Mouse (Mus musculus): ENCODE results near the gene Arhgef38. TPM values are rescaled to one million over a fixed set of nuclear protein-coding genes. Genes with fewer than 3 reads are reported as not detected.

Gene Arhgef38
- polyA plus RNA-seq (2015; fragmentation: Nextera tagmentation; extraction: Ambion mirVana): 0.03 TPM in 1 of 2 replicates, not detected in the other

- Histone ChIP-seq H3K4me3 (replicated peaks) (no peak within 1 kb of the TSS), H3K9me3 (replicated peaks) (no peaks in the 10 kb centered on the region), H3K27me3 (no peaks in the 10 kb centered on the region), H3K27ac (no peak within 1 kb of the TSS), H3K9ac (no peak within 1 kb of the TSS), H3K4me2 (no peak within 1 kb of the TSS), H3K36me3 (no peaks in the 10 kb centered on the region), H3K4me1 (replicated peaks) (no peaks in the 10 kb centered on the region)
- WGBS (ENCODE audit: insufficient replicate concordance): 39% methylated on average over 12 of the region's 12 CpGs
- ATAC-seq (ENCODE audit: low read depth) (no peak), DNase-seq (no peak)
Measured at GRCm38 (mm10) chr3:133234821-133235295, at the start of gene Arhgef38. Gene Arhgef38 (minus strand): TSS chr3:133234949.

GRCm38 (mm10) chr3:133271887-133272286 is 37.1 kb upstream of the Arhgef38 start:
- Histone ChIP-seq H3K9me3 (replicated peaks) (no peaks in the 10 kb centered on the region), H3K27ac (no peak overlapping the region), H3K4me2 (no peak overlapping the region), H3K36me3 (no peaks in the 10 kb centered on the region), H3K27me3 (no peaks in the 10 kb centered on the region), H3K4me1 (replicated peaks) (no peaks in the 10 kb centered on the region), H3K9ac (no peak overlapping the region), H3K4me3 (replicated peaks) (no peak overlapping the region)
- 9% methylated on average over 3 of the region's 3 CpGs for WGBS (ENCODE audit: insufficient replicate concordance)
- ATAC-seq (ENCODE audit: low read depth) (no peak), DNase-seq (no peak)

DNA sequence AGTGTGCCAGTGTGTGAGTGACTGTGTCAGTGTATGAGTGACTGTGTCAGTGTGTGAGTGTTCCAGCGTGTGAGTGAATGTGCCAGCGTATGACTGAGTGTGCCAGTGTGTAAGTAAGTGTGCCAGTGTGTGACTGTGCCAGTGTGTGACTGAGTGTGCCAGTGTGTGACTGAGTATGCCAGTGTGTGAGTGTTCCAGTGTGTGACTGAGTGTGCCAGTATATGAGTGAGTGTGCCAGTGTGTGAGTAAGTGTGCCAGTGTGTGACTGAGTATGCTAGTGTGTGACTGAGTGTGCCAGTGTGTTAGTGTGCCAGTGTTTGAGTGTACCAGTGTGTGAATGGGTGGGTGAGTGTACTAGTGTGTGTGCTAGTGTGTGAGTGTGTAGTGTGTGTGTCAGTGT is 24.1 kb upstream of the Arhgef38 start:
- Histone ChIP-seq H3K9ac (no peak overlapping the region), H3K4me3 (replicated peaks) (no peak overlapping the region), H3K4me2 (no peak overlapping the region), H3K27ac (no peak overlapping the region), H3K4me1 (replicated peaks) (no peaks in the 10 kb centered on the region), H3K27me3 (no peaks in the 10 kb centered on the region), H3K9me3 (replicated peaks) (no peaks in the 10 kb centered on the region), H3K36me3 (no peaks in the 10 kb centered on the region)
- DNase-seq: no peak
- 63% methylated on average over 2 of the region's 2 CpGs for WGBS (ENCODE audit: insufficient replicate concordance)
- ATAC-seq (ENCODE audit: low read depth): no peak

DNA sequence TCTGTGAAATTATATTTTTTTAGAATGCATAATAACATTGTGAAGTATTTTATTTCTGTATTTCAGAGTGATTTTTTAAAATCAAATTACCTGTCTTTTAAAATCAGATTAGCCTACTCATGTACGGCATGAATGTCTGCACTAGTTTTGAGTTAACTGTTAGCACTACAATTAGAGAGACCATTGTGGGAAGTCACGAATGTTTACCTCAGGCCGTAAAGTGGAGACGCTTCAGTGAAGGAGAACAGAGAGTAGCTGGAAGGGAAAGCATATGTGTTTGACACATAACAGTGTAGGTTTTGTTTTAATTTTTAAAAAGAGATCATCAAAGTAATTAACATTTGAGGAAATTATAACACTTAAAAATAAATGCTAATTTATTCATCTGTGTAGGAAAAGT is 21.1 kb upstream of the Arhgef38 start:
- Histone ChIP-seq H3K4me2 (no peak overlapping the region), H3K9me3 (replicated peaks) (no peaks in the 10 kb centered on the region), H3K27me3 (no peaks in the 10 kb centered on the region), H3K9ac (no peak overlapping the region), H3K4me3 (replicated peaks) (no peak overlapping the region), H3K36me3 (no peaks in the 10 kb centered on the region), H3K4me1 (replicated peaks) (no peaks in the 10 kb centered on the region), H3K27ac (no peak overlapping the region)
- DNase-seq (no peak), ATAC-seq (ENCODE audit: low read depth) (no peak)
- 78% methylated on average over 4 of the region's 4 CpGs for WGBS (ENCODE audit: insufficient replicate concordance)

DNA sequence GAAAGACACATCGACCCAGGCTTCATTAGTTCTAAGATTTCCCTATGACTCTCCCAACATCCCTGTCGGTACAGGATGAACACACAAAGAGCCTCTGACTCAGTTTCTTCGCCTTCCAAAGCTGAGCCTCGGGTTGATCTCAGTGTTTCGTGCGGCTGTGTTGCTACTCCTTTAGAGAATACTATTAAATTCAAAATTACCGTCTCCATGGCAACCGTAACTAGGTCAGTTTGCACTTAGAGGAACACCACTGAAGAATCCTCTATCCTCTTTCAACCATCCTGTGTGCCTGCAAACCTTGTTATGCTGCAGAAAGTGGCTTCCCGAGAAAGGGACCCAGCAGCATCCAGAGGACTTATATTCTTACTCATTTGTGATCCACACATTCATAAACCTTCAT is 9.3 kb upstream of the Arhgef38 start:
- no peaks in the 10 kb centered on the region for H3K4me1 ChIP-seq (replicated peaks)
- WGBS (ENCODE audit: insufficient replicate concordance): 70% methylated on average over 9 of the region's 9 CpGs
- H3K36me3 ChIP-seq: no peaks in the 10 kb centered on the region
- no peak overlapping the region for H3K9ac ChIP-seq
- H3K9me3 ChIP-seq (replicated peaks): no peaks in the 10 kb centered on the region
- H3K27ac ChIP-seq: no peak overlapping the region
- ATAC-seq (ENCODE audit: low read depth): no peak
- H3K4me3 ChIP-seq (replicated peaks): no peak overlapping the region
- H3K4me2 ChIP-seq: no peak overlapping the region
- no peak for DNase-seq
- no peaks in the 10 kb centered on the region for H3K27me3 ChIP-seq

GRCm38 (mm10) chr3:133241916-133242315 is 7.2 kb upstream of the Arhgef38 start:
- WGBS (ENCODE audit: insufficient replicate concordance): 42% methylated on average over 1 of the region's 1 CpGs
- H3K36me3 ChIP-seq: no peaks in the 10 kb centered on the region

GRCm38 (mm10) chr3:133233993-133234392 is 756 bp downstream of the Arhgef38 start:
- no peaks in the 10 kb centered on the region for H3K4me1 ChIP-seq (replicated peaks)
- no peak overlapping the region for H3K27ac ChIP-seq
- no peak overlapping the region for H3K4me2 ChIP-seq
- no peak overlapping the region for H3K9ac ChIP-seq
- no peaks in the 10 kb centered on the region for H3K9me3 ChIP-seq (replicated peaks)
- H3K4me3 ChIP-seq (replicated peaks): no peak overlapping the region
- DNase-seq: no peak
- WGBS (ENCODE audit: insufficient replicate concordance): 47% methylated on average over 9 of the region's 9 CpGs
- ATAC-seq (ENCODE audit: low read depth): no peak
- H3K36me3 ChIP-seq: no peaks in the 10 kb centered on the region
- no peaks in the 10 kb centered on the region for H3K27me3 ChIP-seq

More at GRCm38 (mm10) chr3:133241916-133242315, 7.2 kb upstream of the Arhgef38 start:
- H3K9me3 ChIP-seq (replicated peaks): no peaks in the 10 kb centered on the region
- H3K4me1 ChIP-seq (replicated peaks): no peaks in the 10 kb centered on the region
- no peak overlapping the region for H3K4me3 ChIP-seq (replicated peaks)
- no peak overlapping the region for H3K9ac ChIP-seq
- DNase-seq: no peak
- ATAC-seq (ENCODE audit: low read depth): no peak
- H3K27ac ChIP-seq: no peak overlapping the region
- H3K27me3 ChIP-seq: no peaks in the 10 kb centered on the region
- no peak overlapping the region for H3K4me2 ChIP-seq

GRCm38 (mm10) chr3:133230427-133230826 is 4.3 kb downstream of the Arhgef38 start:
- DNase-seq (no peak), ATAC-seq (ENCODE audit: low read depth) (no peak)
- H3K27me3 ChIP-seq: no peaks in the 10 kb centered on the region
- no peak overlapping the region for H3K9ac ChIP-seq
- H3K36me3 ChIP-seq: no peaks in the 10 kb centered on the region
- H3K9me3 ChIP-seq (replicated peaks): no peaks in the 10 kb centered on the region
- H3K4me1 ChIP-seq (replicated peaks): no peaks in the 10 kb centered on the region
- no peak overlapping the region for H3K27ac ChIP-seq
- H3K4me2 ChIP-seq: no peak overlapping the region
- 54% methylated on average over 2 of the region's 2 CpGs for WGBS (ENCODE audit: insufficient replicate concordance)
- H3K4me3 ChIP-seq (replicated peaks): no peak overlapping the region

DNA sequence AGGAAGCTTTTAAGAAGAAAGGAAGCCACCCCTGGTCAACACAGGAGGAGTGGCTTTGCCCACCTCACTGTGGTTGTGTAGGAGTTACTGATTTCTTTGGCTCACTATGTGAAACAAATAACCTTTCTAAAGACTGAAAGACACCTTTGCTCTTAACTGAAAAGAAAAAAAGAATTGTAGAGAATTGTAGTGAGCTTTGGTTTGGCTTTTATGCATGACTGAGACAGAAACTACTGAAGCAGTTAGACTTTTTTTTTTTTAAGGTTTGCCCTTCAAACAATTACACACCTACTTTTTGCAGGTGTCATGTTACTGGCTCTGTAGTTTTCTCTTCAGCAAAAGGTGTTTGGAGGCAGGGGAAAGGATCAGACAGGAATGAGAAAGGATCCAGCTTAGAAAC is 5.2 kb downstream of the Arhgef38 start:
- Histone ChIP-seq H3K27ac (no peak overlapping the region), H3K9ac (no peak overlapping the region), H3K27me3 (no peaks in the 10 kb centered on the region), H3K9me3 (replicated peaks) (no peaks in the 10 kb centered on the region), H3K4me2 (no peak overlapping the region), H3K4me3 (replicated peaks) (no peak overlapping the region), H3K4me1 (replicated peaks) (no peaks in the 10 kb centered on the region), H3K36me3 (no peaks in the 10 kb centered on the region)
- no peak for DNase-seq
- no peak for ATAC-seq (ENCODE audit: low read depth)

GRCm38 (mm10) chr3:133227258-133228012 is 7.3 kb downstream of the Arhgef38 start:
- H3K9me3 ChIP-seq (replicated peaks): no peaks in the 10 kb centered on the region
- H3K27ac ChIP-seq: no peak overlapping the region
- H3K36me3 ChIP-seq: no peaks in the 10 kb centered on the region
- no peaks in the 10 kb centered on the region for H3K27me3 ChIP-seq
- no peak overlapping the region for H3K4me3 ChIP-seq (replicated peaks)
- no peak overlapping the region for H3K4me2 ChIP-seq
- WGBS (ENCODE audit: insufficient replicate concordance): 73% methylated on average over 19 of the region's 19 CpGs
- DNase-seq (no peak), ATAC-seq (ENCODE audit: low read depth) (no peak)
- H3K9ac ChIP-seq: no peak overlapping the region
- no peaks in the 10 kb centered on the region for H3K4me1 ChIP-seq (replicated peaks)

DNA sequence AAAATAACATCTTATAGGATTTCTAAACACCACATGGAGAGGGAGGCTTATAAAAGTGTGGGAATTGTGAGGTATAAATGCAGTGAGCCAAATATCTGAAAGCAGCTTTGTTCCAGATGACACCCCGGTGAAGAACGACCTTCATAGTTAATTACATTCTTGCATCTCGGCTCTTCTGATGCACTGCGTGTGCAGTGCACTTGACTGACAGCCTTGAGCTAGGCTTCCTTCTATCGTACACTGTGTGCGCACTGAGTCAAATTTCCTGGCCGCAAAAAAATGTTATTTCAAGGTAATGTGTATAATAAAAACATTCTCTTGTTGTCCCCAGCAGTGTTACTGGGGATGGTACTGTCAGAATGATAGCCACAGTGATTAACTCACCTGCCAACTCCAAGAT is 16.2 kb downstream of the Arhgef38 start:
- H3K36me3 ChIP-seq: no peaks in the 10 kb centered on the region
- H3K9me3 ChIP-seq (replicated peaks): no peaks in the 10 kb centered on the region
- no peak overlapping the region for H3K4me3 ChIP-seq (replicated peaks)
- H3K27me3 ChIP-seq: no peaks in the 10 kb centered on the region
- H3K4me2 ChIP-seq: no peak overlapping the region
- DNase-seq (no peak), ATAC-seq (ENCODE audit: low read depth) (no peak)
- no peak overlapping the region for H3K9ac ChIP-seq
- H3K4me1 ChIP-seq (replicated peaks): no peaks in the 10 kb centered on the region
- H3K27ac ChIP-seq: no peak overlapping the region
- WGBS (ENCODE audit: insufficient replicate concordance): 71% methylated on average over 7 of the region's 7 CpGs

- no peaks in the 10 kb centered on the region for H3K4me1 ChIP-seq (replicated peaks)
- H3K9ac ChIP-seq: no peak overlapping the region
- no peak overlapping the region for H3K4me3 ChIP-seq (replicated peaks)
- 69% methylated on average over 5 of the region's 5 CpGs for WGBS (ENCODE audit: insufficient replicate concordance)
- H3K9me3 ChIP-seq (replicated peaks): no peaks in the 10 kb centered on the region
- H3K27me3 ChIP-seq: no peaks in the 10 kb centered on the region
- ATAC-seq (ENCODE audit: low read depth) (no peak), DNase-seq (no peak)
- no peak overlapping the region for H3K27ac ChIP-seq
- no peaks in the 10 kb centered on the region for H3K36me3 ChIP-seq
- H3K4me2 ChIP-seq: no peak overlapping the region
Measured at GRCm38 (mm10) chr3:133215198-133215819, 19.4 kb downstream of the Arhgef38 start.
